Mouse (Mus musculus): ENCODE measurements around the gene Opn4.
A peak's percentile ranks its signal among the peaks of the same experiment; 100 is the strongest.

The Opn4 gene

GRCm38 (mm10) chr14:34590743-34591675, 8.9 kb downstream of the Opn4 start:
- ATAC-seq (ENCODE audit: low TSS enrichment): peak; percentile 62

DNA sequence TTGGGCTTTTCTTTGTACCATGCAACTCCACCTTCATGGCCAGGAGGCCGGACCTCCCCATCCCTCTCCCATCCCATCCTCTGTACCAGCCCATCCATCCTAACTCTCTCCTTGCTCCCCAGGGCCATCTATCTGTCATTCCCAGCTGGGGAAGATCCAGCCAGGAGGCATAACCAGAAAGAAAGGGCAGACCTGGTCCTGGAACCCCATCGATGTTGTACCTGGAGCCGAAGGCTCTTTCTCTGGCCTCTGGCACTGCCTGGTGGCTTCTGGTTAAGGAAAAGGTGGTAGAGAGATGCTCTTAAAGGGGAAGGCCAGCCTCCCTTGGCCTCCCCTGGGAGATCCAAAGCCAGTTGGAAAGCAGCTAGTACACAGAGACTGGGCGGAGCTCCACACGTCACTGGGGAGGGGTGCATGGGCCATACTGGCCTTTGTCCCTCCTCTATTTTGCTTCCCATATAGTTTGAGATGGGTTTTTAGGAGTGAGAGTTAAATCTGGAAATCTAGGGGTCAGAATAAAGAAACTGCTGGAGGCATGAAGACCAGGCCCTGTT, 9.8 kb downstream of the Opn4 start:
- ATAC-seq (ENCODE audit: low TSS enrichment): no peak; the same call in 1 of the 2 replicates

GRCm38 (mm10) chr14:34589185-34589713, 10.7 kb downstream of the Opn4 start:
- ATAC-seq (ENCODE audit: low TSS enrichment): no peak

GRCm38 (mm10) chr14:34588498-34588897, 11.4 kb downstream of the Opn4 start, which contains the start of gene Ldb3:
Gene Ldb3 (minus strand): TSS chr14:34588682.
- no peak for ATAC-seq (ENCODE audit: low TSS enrichment)

DNA sequence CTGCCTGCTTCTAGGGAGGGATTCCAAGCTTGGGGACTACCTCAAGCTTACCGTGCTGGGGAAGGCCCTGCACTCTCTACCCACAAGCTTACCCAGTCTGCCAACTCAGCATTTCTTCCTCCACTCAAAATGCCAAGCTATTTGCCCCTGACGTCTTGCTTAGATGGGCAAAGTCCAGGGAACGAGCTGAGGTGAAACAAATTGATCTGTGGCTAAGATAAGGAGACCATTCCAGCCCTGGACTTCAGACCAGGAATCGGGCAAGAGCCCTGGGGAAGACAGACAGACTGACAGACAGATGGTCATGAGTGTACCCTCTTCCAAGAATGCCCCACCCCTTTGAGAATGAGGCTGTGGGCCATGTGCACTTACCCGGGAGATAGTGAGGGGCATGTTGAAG, 11.9 kb downstream of the Opn4 start:
- no peak for ATAC-seq (ENCODE audit: low TSS enrichment)

GRCm38 (mm10) chr14:34586871-34587270, 13.1 kb downstream of the Opn4 start:
- ATAC-seq (ENCODE audit: low TSS enrichment): no peak

DNA sequence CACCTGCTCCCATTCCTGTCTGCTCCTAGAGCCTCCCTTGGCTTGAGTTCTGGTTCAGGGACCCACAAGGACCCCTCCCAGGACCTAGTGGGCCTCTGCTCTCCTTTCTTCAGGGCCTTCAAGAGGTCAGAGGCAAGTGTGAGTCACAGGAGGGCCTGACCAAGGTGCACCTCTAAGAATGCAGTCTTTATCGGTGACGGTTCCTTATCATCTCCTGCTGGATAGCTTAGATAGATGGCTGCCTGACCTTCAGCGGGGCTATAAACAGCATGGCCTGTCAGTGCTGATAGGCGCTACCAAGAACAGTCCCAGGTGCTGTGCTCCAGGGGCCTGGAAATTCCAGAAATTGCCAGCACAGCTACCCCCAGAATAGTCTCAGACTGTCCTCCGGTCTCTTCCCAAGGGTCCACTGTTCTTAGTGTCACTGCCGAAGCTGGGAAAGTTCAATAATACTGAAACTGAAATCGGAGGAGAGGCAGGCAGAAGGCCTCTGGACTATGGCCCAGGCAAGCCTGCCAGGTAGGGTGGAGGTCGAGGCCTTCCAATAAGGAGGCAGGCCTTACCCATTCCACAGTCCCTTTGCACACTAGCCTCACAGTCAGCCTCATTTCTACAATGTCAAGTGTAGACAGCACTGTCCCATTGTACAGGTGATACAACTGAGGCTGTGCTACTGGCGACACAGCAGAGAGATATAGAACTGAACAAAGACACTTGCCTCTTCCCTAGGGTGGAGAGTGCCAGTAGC, 14.4 kb downstream of the Opn4 start:
- ATAC-seq (ENCODE audit: low TSS enrichment): no peak

DNA sequence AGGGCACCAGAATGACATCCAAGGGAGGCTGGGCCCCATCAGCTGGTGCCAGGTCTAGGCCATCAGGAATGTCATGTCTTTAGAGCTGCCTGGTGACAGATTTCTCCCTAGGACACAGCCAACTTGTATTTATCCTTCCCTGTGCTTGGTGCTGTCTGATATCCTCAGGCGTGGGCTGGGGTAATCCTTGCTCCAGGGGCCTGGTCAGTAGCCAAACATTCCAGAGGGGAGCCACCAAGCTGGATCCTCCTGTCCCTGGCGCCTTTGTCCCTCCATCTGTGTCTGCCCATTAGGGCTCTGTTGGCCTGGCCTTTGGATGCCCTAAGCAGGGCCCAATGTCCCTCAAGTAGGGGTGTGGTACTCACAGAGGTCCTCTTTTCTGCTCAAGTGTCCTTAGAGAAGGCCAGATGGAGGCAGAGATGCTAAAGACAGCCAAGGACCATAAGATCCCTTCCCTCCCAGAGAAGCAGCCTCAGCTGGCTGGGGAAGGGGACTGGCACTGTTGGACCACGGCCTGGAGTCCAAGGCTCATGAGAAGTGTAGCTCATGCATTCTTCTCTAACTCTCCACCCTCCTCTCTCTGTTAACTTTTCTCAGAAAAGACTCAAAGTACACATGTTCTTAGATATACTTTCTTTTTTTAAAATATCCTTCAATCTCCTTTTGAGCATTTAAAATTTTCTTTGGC, 17.1 kb downstream of the Opn4 start:
- ATAC-seq (ENCODE audit: low TSS enrichment): no peak

DNA sequence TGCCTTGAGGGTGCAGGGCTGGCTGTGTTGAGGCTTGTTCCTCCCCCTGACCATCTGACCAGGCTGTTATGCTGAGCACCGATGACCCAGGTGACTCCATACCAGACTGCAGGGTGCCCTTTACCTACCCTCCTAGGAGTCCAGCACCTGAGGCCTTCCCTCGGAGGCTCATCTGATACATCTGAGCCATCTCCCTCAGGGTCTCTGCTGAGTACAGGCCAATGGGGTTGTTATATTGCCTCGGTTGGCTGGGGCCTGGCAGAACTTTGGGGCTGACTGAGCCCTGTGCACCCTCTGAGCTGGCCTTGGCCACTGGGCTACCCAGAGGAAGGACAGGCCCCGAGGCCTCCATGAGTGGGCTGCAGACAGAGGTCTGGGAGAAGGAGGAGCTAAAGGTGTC, 23.1 kb downstream of the Opn4 start:
- ATAC-seq (ENCODE audit: low TSS enrichment): no peak

DNA sequence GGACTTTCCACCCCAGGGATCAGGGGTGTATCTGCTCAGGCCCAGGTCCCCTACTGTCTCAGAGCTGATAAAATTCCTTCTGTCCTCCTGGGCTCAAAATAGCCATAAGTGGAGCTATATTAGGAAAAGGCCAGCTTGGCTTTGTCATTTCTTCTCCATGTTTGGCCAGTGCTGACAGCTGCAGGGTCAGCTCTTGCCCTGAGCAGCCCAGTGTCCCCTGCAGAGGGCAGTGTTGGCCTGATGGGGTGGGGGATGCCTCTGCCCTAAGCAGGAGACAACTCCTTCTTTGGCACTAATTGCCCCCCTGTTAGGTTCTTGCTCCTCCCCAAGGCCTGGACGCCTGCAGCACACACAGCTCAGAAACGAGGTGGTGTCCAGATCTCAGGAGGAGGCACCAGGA, 25.9 kb downstream of the Opn4 start:
- ATAC-seq (ENCODE audit: low TSS enrichment): no peak

GRCm38 (mm10) chr14:34573348-34573913, 26.5 kb downstream of the Opn4 start:
- ATAC-seq (ENCODE audit: low TSS enrichment): no peak

DNA sequence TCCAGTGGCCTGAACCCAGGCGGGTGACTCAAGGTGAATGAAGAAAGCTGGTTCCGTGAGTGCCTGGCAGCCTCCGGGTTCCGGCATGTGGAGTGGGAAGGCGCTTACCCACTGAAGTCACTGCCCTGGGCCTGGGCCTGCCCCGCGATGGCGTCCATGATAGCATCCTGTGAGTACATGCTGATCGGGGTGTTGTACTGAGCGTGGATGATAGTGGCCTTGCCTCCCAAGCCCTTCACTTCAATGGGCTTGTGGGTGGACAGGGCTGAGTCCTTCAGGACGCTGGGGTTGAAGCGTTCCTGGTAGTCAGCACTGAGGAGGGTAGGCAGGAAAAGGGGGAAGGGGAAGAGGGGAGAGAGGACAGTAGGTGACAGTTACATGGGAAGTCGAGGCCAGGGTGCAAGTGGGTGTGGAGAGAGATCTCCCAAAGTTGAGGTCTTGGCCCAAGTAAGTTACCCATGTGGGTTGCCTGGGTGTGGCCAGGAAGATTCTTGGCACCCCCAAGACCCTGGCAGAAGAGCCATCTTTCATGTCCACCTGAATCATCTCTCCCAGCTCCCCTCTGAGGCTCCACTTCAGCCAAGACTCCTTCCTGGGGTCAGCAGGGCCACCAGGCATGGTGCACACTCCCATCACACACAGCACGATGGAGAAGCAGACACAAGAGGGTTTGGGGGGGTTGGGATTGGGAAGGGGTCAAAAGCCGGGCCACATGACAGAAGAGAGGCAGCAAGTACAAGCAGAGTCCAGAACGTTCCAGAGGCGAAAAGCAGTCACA, 28.1 kb downstream of the Opn4 start:
- no peak for ATAC-seq (ENCODE audit: low TSS enrichment)

- ATAC-seq (ENCODE audit: low TSS enrichment): no peak
These were observed 29.0 kb downstream of the Opn4 start for GRCm38 (mm10) chr14:34570903-34571302.

GRCm38 (mm10) chr14:34570294-34570693, 29.6 kb downstream of the Opn4 start:
- ATAC-seq (ENCODE audit: low TSS enrichment): peak; percentile 81

- peak; percentile 29; the same call in 1 of the 2 replicates for ATAC-seq (ENCODE audit: low TSS enrichment)
These were observed 30.3 kb downstream of the Opn4 start for GRCm38 (mm10) chr14:34569534-34570194.

DNA sequence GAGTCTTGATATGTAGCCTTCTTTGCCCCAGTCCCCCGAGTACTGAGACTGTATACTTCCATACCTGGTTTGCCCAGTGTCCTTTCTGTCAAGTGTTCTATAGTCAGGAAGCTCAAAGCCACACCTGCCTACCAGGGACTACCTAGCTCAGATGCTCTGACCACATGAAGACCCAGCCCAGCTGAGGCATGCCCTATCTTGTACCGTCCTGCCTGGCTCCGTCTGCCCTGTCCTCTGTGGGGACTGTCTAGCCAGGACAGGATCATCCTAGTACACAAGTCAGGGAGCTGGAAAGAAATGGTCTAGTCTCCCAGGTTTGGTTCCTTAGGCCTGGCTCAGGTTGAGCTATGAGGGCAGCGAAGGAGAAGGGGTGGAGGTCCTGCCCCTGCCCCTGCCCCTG, 31.3 kb downstream of the Opn4 start:
- ATAC-seq (ENCODE audit: low TSS enrichment): no peak

DNA sequence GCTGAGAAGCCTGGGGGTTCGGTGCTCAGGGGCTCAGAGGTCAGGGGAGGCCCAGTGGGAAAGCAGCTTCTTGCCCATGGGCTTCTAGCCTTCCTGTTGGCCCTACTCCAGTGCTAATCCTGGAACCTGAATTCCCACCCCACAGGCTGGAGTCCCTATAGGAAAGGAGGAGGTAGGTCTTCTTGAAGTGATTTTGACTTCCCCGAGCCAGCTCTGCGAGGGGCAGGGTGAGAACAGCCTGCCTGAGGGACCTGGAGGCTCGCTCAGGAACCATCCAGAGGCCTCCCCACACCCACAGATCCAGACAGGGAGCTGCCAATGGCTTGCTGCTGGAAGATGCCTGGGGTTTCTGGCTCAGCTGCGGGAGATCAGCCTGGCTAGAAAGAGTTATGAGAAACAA, 32.2 kb downstream of the Opn4 start:
- no peak for ATAC-seq (ENCODE audit: low TSS enrichment)

- ATAC-seq (ENCODE audit: low TSS enrichment): no peak
These were observed 33.4 kb downstream of the Opn4 start for GRCm38 (mm10) chr14:34566530-34566929.

DNA sequence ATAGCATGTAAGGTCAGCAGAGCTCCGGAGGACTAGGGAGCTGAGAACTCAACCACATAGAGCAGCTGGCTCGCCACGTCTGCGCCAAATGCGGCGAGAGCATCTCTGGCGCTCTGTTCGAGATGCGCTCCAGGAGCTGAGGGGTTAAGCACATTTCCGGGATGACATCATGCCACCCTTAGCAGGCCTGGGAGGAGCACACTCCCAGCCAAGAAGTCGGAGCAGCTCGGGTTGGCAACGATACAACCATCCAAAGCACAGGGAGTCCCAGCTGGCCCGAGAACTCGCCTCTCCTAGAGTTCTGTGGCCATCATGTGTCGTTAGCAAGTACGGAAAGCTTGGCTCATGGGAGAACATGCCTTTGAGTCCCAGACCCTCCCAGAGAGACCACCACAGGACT, 34.2 kb downstream of the Opn4 start:
- ATAC-seq (ENCODE audit: low TSS enrichment): peak; percentile 51

DNA sequence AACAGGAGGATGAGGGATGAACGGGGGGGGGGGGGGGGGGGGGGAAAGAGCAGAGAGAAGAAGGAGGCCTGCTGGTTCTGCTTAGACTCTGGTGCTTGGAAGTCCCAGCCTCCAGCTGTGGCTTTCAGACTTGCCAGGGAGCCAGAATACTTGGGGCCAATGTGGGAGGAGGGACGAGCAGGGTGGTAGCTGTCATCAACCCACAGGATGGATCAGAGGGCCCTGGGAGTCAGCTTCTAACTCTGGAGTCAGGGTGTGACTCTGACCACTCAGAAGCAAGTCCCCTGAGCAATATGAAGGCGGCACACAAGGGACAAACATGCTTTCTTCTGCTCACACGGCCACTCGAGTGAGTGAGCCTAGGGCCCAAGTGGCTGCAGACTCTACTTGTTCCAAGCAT, 35.3 kb downstream of the Opn4 start:
- no peak for ATAC-seq (ENCODE audit: low TSS enrichment)

Measured in frontal cortex, adult (tissue).